Mouse (Mus musculus): ENCODE measurements around the gene Mtg2. TPM values are rescaled to one million over a fixed set of nuclear protein-coding genes. Genes with fewer than 3 reads are reported as not detected.

The Mtg2 gene
- polyA plus RNA-seq, 1 experiment from 2014 or later = 34.0 TPM

GRCm38 (mm10) chr2:180041577-180042255, 28.7 kb upstream of the Mtg2 start:
- peak; percentile 57 for DNase-seq (ENCODE audit: extremely low spot score, low spot score)
- Histone ChIP-seq H3K9me3 (no peaks in the 10 kb centered on the region), H3K36me3 (replicated peaks) (peaks cover 50% of the 10 kb centered on the region), H3K27ac (peak overlapping the region; percentile 98), H3K4me3 (peak overlapping the region; percentile 100), H3K4me1 (peaks cover 48% of the 10 kb centered on the region), H3K27me3 (ENCODE audit: poor library complexity, severe bottlenecking) (no peaks in the 10 kb centered on the region)
- WGBS = under 1% methylated on average over 66 of the region's 66 CpGs

DNA sequence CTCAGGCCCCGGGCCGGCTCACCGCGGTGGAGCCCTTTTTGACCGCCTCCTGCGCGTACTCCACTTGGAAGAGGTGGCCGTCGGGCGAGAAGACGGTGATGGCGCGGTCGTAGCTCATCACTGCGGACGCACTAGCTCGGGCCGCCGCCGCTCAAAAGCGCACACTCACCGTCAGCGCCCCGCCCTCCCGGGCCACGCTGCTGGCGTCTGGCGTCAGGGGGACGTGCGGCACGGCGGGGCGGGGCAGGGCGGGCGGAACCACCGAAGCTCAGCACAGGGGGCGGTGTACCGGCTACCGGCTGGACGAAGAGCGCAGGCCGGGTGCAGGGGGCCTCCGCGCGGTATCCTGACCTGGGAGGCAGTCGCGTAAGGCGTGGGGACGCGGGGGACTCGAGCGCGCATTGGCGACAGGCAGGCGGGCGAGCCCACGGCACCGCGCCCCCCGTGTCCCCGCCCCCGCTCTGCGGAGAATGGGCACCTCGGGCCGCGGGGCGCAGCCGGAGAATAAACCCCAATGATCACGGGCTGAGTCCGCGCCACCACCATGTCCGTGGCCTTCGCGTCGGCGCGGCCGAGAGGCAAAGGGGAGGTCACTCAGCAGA, 28.0 kb upstream of the Mtg2 start, which contains the start of the genes Psma7 and Ss18l1:
Psma7 (minus strand) TSS at position 178 of the 602 bp plus-strand sequence.
Ss18l1 (plus strand) TSS at position 254 of the 602 bp plus-strand sequence.
- peak within 1 kb of the TSS; percentile 100 for H3K4me3 ChIP-seq
- under 1% methylated on average over 78 of the region's 78 CpGs for WGBS
- H3K27ac ChIP-seq = peak within 1 kb of the TSS; percentile 98
- H3K27me3 ChIP-seq (ENCODE audit: poor library complexity, severe bottlenecking) = no peaks in the 10 kb centered on the region
- H3K36me3 ChIP-seq (replicated peaks) = peaks cover 50% of the 10 kb centered on the region
- H3K4me1 ChIP-seq = peaks cover 48% of the 10 kb centered on the region
- peak; percentile 89 for DNase-seq (ENCODE audit: extremely low spot score, low spot score)
- no peaks in the 10 kb centered on the region for H3K9me3 ChIP-seq

- DNase-seq (ENCODE audit: extremely low spot score, low spot score) = peak; percentile 70
- Histone ChIP-seq H3K4me1 (peaks cover 48% of the 10 kb centered on the region), H3K4me3 (peak overlapping the region; percentile 100), H3K27me3 (ENCODE audit: poor library complexity, severe bottlenecking) (no peaks in the 10 kb centered on the region), H3K27ac (peak overlapping the region; percentile 98), H3K36me3 (replicated peaks) (peaks cover 50% of the 10 kb centered on the region), H3K9me3 (no peaks in the 10 kb centered on the region)
- under 1% methylated on average over 65 of the region's 66 CpGs for WGBS
Observed at GRCm38 (mm10) chr2:180042858-180043515, 27.4 kb upstream of the Mtg2 start.

DNA sequence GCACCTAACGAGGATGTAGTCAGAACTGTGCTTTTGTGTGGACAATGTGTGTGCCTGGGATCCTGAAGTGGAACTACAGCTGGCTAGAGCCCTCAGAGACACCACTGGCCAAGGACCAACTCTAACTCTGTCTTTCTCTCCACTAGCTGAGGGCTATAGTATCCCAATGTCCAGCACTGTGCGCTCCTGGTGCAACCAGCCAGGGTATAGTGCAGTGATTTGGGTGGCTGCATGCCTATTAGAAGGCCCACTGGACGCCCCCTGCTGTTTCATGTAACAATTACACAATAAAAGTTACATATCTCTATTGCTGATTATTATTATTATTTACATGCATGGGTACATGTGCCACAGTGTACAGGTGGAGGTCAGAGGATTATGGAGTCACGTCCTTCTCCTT, 25.1 kb upstream of the Mtg2 start:
- no peaks in the 10 kb centered on the region for H3K9me3 ChIP-seq
- H3K4me3 ChIP-seq = no peak overlapping the region
- WGBS = 60% methylated on average over 4 of the region's 4 CpGs
- peaks cover 38% of the 10 kb centered on the region for H3K36me3 ChIP-seq (replicated peaks)
- DNase-seq (ENCODE audit: extremely low spot score, low spot score) = no peak
- H3K27me3 ChIP-seq (ENCODE audit: poor library complexity, severe bottlenecking) = no peaks in the 10 kb centered on the region
- no peak overlapping the region for H3K27ac ChIP-seq
- H3K4me1 ChIP-seq = peaks cover 40% of the 10 kb centered on the region

- no peaks in the 10 kb centered on the region for H3K9me3 ChIP-seq
- H3K36me3 ChIP-seq (replicated peaks) = peaks cover 38% of the 10 kb centered on the region
- no peak overlapping the region for H3K27ac ChIP-seq
- no peak overlapping the region for H3K4me3 ChIP-seq
- 93% methylated on average over 3 of the region's 3 CpGs for WGBS
- H3K4me1 ChIP-seq = peaks cover 33% of the 10 kb centered on the region
- no peak for DNase-seq (ENCODE audit: extremely low spot score, low spot score)
- no peaks in the 10 kb centered on the region for H3K27me3 ChIP-seq (ENCODE audit: poor library complexity, severe bottlenecking)
Observed at GRCm38 (mm10) chr2:180047580-180047979, 22.8 kb upstream of the Mtg2 start.

- WGBS = 92% methylated on average over 18 of the region's 18 CpGs
- H3K4me3 ChIP-seq = no peak overlapping the region
- peaks cover 32% of the 10 kb centered on the region for H3K4me1 ChIP-seq
- peaks cover 43% of the 10 kb centered on the region for H3K36me3 ChIP-seq (replicated peaks)
- DNase-seq (ENCODE audit: extremely low spot score, low spot score) = no peak
- no peak overlapping the region for H3K27ac ChIP-seq
- no peaks in the 10 kb centered on the region for H3K27me3 ChIP-seq (ENCODE audit: poor library complexity, severe bottlenecking)
- H3K9me3 ChIP-seq = no peaks in the 10 kb centered on the region
Observed at GRCm38 (mm10) chr2:180047980-180048635, 22.3 kb upstream of the Mtg2 start.

- Histone ChIP-seq H3K27ac (no peak overlapping the region), H3K27me3 (ENCODE audit: poor library complexity, severe bottlenecking) (no peaks in the 10 kb centered on the region), H3K36me3 (replicated peaks) (peaks cover 66% of the 10 kb centered on the region), H3K4me3 (no peak overlapping the region), H3K9me3 (no peaks in the 10 kb centered on the region), H3K4me1 (peaks cover 9% of the 10 kb centered on the region; the same call in 1 of the 2 replicates)
- WGBS = 21% methylated on average over 5 of the region's 5 CpGs
- DNase-seq (ENCODE audit: extremely low spot score, low spot score) = peak; percentile 85
Observed at GRCm38 (mm10) chr2:180050986-180051385, 19.4 kb upstream of the Mtg2 start.

DNA sequence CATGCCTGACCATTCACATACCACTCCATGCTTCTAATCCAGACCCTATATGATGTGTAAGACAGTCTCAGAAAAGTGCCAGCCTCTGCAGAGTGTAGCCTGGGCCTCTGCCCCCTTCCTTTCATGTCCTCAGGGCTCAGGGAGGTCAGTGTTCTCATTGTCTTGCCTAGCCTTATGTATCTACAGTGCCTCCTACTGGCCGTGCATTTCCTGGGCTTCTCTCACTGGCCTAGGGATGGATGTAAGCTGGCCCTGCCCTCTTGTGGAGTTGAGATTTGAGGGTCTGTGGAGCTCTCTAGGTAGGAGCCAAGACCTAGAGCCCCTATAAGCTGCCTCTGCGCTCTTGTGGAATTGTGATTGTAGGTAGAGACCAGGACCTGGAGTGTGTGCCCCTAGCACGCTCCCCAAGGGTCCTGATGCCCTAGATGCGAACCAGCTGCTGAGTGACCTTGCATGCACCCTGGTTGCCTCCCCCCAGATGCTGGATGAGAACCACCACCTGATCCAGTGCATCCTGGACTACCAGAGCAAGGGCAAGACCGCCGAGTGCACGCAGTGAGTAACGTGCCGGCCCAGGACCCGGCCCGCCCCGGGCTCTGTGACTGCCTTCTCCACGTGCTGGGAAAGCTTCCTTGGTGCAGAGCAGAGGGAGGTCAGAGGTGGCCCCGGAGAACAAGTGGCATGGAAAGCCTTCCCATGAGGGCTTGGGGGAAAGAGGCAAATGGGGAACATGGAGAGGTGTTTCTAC, 18.2 kb upstream of the Mtg2 start:
- peaks cover 9% of the 10 kb centered on the region; the same call in 1 of the 2 replicates for H3K4me1 ChIP-seq
- H3K36me3 ChIP-seq (replicated peaks) = peaks cover 66% of the 10 kb centered on the region
- no peaks in the 10 kb centered on the region for H3K27me3 ChIP-seq (ENCODE audit: poor library complexity, severe bottlenecking)
- no peak overlapping the region for H3K4me3 ChIP-seq
- 90% methylated on average over 14 of the region's 14 CpGs for WGBS
- DNase-seq (ENCODE audit: extremely low spot score, low spot score) = no peak
- no peaks in the 10 kb centered on the region for H3K9me3 ChIP-seq
- no peak overlapping the region for H3K27ac ChIP-seq

DNA sequence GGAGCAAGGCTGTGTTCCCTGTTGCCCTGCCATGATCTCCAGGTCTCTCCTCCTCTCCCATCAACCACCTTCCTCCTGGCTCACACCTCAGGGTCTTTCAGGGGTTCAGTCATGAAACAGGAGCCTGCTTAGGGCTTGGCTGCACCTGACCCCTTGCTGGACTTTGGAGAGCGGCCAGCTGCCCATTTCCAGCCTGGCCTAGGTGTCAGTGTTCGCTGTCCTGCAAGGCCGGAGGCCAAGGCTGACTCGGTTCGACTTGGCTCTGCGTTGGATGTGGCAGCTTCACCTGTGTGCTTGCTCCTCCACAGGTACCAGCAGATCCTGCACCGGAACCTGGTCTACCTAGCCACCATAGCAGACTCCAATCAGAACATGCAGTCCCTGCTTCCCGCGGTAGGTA, 17.4 kb upstream of the Mtg2 start:
- Histone ChIP-seq H3K4me3 (no peak overlapping the region), H3K4me1 (peaks cover 9% of the 10 kb centered on the region; the same call in 1 of the 2 replicates), H3K27ac (no peak overlapping the region), H3K36me3 (replicated peaks) (peaks cover 66% of the 10 kb centered on the region), H3K9me3 (no peaks in the 10 kb centered on the region), H3K27me3 (ENCODE audit: poor library complexity, severe bottlenecking) (no peaks in the 10 kb centered on the region)
- WGBS = 97% methylated on average over 9 of the region's 9 CpGs
- no peak for DNase-seq (ENCODE audit: extremely low spot score, low spot score)

DNA sequence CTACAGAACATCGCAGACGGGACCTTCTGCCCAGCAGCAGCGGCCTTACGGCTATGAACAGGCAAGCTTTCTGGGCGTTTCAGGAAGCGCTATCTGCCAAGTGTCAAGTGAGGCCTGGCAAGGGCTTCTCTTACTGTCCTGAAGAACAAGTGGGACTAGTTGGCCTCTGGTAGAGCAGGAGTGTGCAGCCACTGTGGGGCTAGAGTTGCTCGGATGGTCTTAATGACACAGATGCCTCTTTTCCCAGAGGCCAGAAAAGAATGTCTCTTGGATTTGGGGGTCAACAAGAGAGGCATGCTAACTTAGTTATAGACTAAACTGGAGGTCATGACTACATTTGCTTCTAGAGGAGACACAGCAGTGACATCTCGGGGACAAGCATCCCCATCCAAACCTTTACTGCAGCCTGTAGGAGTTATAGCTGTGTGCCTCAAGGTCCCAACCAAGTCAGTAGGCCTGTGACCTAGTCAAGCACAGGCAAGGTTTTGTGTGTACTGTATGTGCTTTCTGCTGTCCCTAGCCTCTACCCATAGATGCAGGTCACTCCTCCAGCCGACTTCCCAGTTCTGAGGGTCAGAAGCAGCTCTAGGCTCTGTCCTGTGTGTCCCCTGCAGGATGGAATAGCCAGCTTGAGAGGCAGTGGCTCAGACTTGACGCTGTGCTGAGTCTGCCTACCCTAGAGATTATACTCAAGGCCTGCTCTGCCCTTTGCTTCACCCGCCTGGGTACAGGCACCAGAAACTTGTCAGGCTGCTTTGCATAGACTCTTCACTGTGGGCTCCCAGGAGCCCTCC, 6.9 kb upstream of the Mtg2 start:
- Histone ChIP-seq H3K4me1 (no peaks in the 10 kb centered on the region), H3K36me3 (replicated peaks) (peaks cover 89% of the 10 kb centered on the region), H3K27me3 (ENCODE audit: poor library complexity, severe bottlenecking) (no peaks in the 10 kb centered on the region), H3K9me3 (peaks cover 18% of the 10 kb centered on the region), H3K27ac (no peak overlapping the region), H3K4me3 (no peak overlapping the region)
- DNase-seq (ENCODE audit: extremely low spot score, low spot score) = no peak
- 96% methylated on average over 11 of the region's 11 CpGs for WGBS

GRCm38 (mm10) chr2:180069770-180070480, 463 bp upstream of the Mtg2 start:
- peaks cover 22% of the 10 kb centered on the region for H3K4me1 ChIP-seq
- H3K27me3 ChIP-seq (ENCODE audit: poor library complexity, severe bottlenecking) = no peaks in the 10 kb centered on the region
- peaks cover 45% of the 10 kb centered on the region for H3K36me3 ChIP-seq (replicated peaks)
- peak overlapping the region; percentile 81 for H3K4me3 ChIP-seq
- peaks cover 8% of the 10 kb centered on the region for H3K9me3 ChIP-seq
- 37% methylated on average over 20 of the region's 20 CpGs for WGBS
- peak overlapping the region; percentile 90 for H3K27ac ChIP-seq
- DNase-seq (ENCODE audit: extremely low spot score, low spot score) = no peak
